Mouse (Mus musculus) embryo, embryonic 10 days (tissue): ENCODE data around the gene Dspp.

ENCODE experiments used
- DNase-seq: peaks from one replicate; pipeline ENCODE4 v3.0.0-alpha.2; 2015; ENCODE audit warnings: low spot score

The Dspp gene

GRCm38 (mm10) chr5:104201153-104201950 is 30.8 kb downstream of the Dspp start:
- no peak for DNase-seq

DNA sequence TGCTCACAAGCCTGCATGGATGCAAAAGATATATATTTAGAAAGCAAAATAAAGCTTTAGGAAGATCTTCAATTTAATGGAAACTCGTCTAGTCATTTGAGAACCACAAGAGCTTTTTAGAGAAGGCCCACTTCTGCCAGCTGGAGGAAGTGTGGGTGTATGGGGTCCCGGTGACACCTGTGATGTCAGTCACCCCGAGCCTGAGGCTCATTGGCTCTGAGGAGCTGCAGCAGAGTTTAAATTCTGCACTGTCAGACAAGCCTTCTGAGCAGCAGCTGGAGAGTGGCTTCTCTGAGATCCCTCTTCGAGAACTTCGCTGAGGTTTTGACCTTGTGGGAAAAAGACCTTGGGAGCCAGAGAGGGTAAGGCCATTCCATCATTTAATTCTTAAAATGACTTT is 31.8 kb downstream of the Dspp start, which contains the start of gene Dmp1:
TSS of gene Dmp1 (plus strand) at position 263 of the 400 bp plus-strand sequence.
- DNase-seq = no peak

DNA sequence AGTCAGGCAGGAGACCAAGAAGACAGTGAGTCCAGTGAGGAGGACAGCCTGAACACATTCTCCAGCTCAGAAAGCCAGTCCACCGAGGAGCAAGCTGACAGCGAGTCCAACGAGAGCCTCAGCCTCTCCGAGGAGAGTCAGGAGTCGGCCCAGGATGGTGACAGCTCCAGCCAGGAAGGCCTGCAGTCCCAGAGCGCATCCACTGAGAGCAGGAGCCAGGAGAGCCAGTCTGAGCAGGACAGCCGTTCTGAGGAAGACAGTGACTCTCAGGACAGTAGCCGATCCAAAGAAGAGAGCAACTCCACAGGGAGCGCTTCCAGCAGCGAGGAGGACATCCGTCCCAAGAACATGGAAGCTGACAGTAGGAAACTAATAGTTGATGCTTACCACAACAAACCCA is 42.0 kb downstream of the Dspp start:
- no peak for DNase-seq

GRCm38 (mm10) chr5:104218926-104219325 is 48.4 kb downstream of the Dspp start:
- peak; percentile 70 for DNase-seq

- DNase-seq = no peak
Measured at GRCm38 (mm10) chr5:104224299-104224698, 53.8 kb downstream of the Dspp start.

GRCm38 (mm10) chr5:104224750-104225149 is 54.2 kb downstream of the Dspp start:
- no peak for DNase-seq

DNA sequence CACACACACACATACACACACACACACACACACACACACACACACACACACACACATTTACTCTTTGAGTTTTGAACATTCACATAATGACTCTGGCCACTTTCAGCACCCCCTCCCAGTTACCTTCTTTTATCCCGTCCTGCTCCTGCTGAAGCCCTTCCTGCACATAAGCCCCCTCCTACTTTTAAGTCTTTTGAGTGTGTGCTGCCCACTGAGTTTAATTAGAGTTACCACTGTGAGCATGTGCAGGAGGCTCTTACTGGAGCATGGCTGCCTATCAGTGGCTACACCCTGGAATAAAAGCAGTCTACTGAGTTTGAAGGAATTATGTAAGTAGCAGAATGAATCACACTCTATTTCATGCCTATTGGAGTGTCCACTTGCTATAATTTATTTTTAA is 58.0 kb downstream of the Dspp start:
- DNase-seq = no peak
